Mouse (Mus musculus) ES-Bruce4 (cell line): ENCODE data around the gene Abcd3.

Source experiments
- CTCF ChIP-seq: IDR thresholded peaks from one replicate; pipeline ENCODE4 v1.8.1; 2011; ENCODE audit warnings: low read depth, low read length
- EP300 ChIP-seq: IDR thresholded peaks from 2 replicates; pipeline ENCODE4 v1.6.1; 2011; ENCODE audit warnings: low read depth, low read length; ENCODE audit not compliant: insufficient read depth
- POLR2A ChIP-seq: IDR thresholded peaks from one replicate; pipeline ENCODE4 v1.8.1; 2011; ENCODE audit warnings: low read length; ENCODE audit not compliant: insufficient read depth

DNA sequence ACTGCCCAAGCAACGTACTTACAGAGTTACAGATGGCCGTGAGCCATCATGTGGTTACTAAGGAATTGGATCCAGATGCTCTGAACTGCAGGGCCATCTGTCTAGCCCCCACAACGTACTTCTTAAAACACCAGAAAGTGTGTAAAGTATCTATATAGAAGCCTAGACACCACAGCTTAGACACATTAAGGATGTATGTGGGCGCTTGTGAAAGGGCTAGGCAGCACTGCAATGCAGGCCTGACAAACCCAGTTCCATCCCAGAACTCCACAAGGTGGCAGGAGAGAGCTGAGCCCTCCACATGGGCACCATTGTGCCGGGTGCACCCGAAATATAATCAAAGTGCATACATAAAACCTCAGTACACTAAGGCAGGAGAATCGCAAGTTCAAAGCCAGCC, 37.2 kb downstream of the Abcd3 start:
- TF ChIP-seq CTCF (peak; percentile 83), POLR2A (no peak), EP300 (no peak)
